Mouse (Mus musculus) cerebellum, adult 2 months (tissue): ENCODE results near the gene Zfp704.

Experiments used
- CTCF ChIP-seq: fragments of 200-500 bp; IDR thresholded peaks from 2 replicates; pipeline ENCODE4 v1.5.1; 2011; ENCODE audit warnings: low read depth, mild to moderate bottlenecking, control low read depth, low read length, moderate library complexity, borderline replicate concordance; ENCODE audit not compliant: insufficient read depth
- POLR2A ChIP-seq: fragments of 200-500 bp; IDR thresholded peaks from 2 replicates; pipeline ENCODE4 v1.6.1; 2011; ENCODE audit warnings: low read length, control low read depth, borderline replicate concordance; ENCODE audit not compliant: insufficient read depth

DNA sequence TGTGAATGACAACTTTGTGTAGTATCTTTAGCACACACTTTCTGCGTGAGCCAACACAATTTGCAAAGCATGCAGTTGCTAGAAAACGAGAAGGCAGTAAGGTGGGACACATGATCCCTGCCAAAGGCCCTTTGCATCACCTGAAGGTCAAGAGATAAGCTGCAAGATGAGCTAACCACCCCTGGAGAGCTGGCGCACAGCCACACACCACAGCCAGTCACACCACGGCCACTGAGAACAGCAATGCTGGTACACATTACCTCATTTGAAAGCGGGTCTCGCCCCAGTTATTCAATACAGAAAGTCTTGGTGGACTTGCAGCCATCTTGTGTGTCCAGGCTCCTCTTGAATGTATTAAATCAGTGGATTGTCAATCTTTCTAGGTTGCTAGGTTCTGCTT, 9.3 kb downstream of the Zfp704 start:
- no peak for TF ChIP-seq CTCF
- no peak for TF ChIP-seq POLR2A
